Mouse (Mus musculus) embryonic facial prominence, embryonic 12.5 days (tissue): Measurements from ENCODE around the gene Tada2b. TPM values are rescaled to one million over a fixed set of nuclear protein-coding genes. Genes with fewer than 3 reads are reported as not detected.

ENCODE experiments used
- ATAC-seq: fragments of 200-750 bp; cut with Nextera tagmentation; 2 replicates; pipeline ENCODE4 v1.8.0; 2017; ENCODE audit not compliant: insufficient number of reproducible peaks, insufficient read depth, low FRiP score, low TSS enrichment
- H3K27ac ChIP-seq: fragments of 300-500 bp; sonication (generic); 2 replicates; pipeline ENCODE4 v1.5.1; 2016; ENCODE audit warnings: mild to moderate bottlenecking
- H3K27me3 ChIP-seq: fragments of 300-500 bp; sonication (generic); 2 replicates; pipeline ENCODE4 v1.6.1; 2016; ENCODE audit warnings: mild to moderate bottlenecking, moderate library complexity
- H3K36me3 ChIP-seq: fragments of 300-500 bp; sonication (generic); 2 replicates; pipeline ENCODE4 v1.6.1; 2016; ENCODE audit warnings: mild to moderate bottlenecking
- H3K4me1 ChIP-seq: fragments of 300-500 bp; sonication (generic); 2 replicates; pipeline ENCODE4 v1.6.1; 2016
- H3K4me2 ChIP-seq: fragments of 300-500 bp; sonication (generic); replicated peaks from 2 replicates; pipeline ENCODE4 v1.6.1; 2016; ENCODE audit warnings: mild to moderate bottlenecking, moderate library complexity
- H3K4me3 ChIP-seq: fragments of 300-500 bp; sonication (generic); 2 replicates; pipeline ENCODE4 v1.5.1; 2016; ENCODE audit warnings: mild to moderate bottlenecking
- H3K9ac ChIP-seq: fragments of 300-500 bp; sonication (generic); 2 replicates; pipeline ENCODE4 v1.6.1; 2016; ENCODE audit warnings: mild to moderate bottlenecking, moderate library complexity
- H3K9me3 ChIP-seq: fragments of 300-500 bp; sonication (generic); 2 replicates; pipeline ENCODE4 v1.6.1; 2016; ENCODE audit warnings: mild to moderate bottlenecking, moderate library complexity
- WGBS: fragments of 180-500 bp; shearing (Covaris S2); methylation state at CpG from one replicate; pipeline ENCODE4 v1.1.7; 2016; 5-methylcytosine and 5-hydroxymethylcytosine counted together
- polyA plus RNA-seq: library from polyadenylated mRNA; unstranded; fragments of >200 nt; fragmentation: Nextera tagmentation; extraction: Ambion mirVana; gene quantifications from 2 replicates; pipeline ENCODE4 v1.2.1, GENCODE M21; 2016

Tada2b gene
- polyA plus RNA-seq, 1 experiment from 2014 or later: 2.3 TPM

DNA sequence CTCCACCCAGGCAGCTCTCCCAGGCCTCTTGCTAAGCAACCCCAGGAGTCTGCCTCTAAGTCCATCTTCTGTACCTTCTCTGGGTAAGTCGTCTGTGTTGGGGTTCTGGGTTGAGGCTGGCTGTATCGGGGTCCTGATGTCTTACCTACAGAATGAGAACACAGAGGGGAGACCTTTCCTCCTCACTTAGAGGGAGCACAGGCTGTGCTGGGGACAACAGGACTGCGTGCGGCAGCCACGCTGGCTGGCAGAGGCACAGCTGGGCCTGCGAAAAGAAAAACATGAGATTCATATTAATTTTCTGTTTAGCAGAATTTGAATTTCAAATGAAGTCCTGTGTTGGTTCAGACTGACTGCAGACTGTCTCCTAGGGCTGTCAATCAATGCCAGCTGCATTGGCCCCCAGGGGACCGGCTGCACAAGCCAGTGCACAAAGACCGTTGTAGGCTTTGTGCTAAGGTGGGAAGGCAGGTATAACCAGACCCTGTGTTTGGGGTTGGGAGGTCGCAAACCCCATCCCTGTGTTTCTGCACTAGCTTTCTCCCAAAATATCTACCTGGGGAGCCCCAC, 49.6 kb downstream of the Tada2b start:
- Histone ChIP-seq H3K9ac (no peak overlapping the region), H3K4me3 (no peak overlapping the region), H3K4me2 (no peak overlapping the region), H3K27ac (no peak overlapping the region), H3K9me3 (peaks cover 3% of the 10 kb centered on the region; the same call in 1 of the 2 replicates), H3K36me3 (no peaks in the 10 kb centered on the region), H3K27me3 (no peaks in the 10 kb centered on the region), H3K4me1 (no peaks in the 10 kb centered on the region)
- 55% methylated on average over 9 of the region's 9 CpGs for WGBS
- 0 out of 2 replicates have a peak, but pooled peaks have one; percentile 47 for ATAC-seq

DNA sequence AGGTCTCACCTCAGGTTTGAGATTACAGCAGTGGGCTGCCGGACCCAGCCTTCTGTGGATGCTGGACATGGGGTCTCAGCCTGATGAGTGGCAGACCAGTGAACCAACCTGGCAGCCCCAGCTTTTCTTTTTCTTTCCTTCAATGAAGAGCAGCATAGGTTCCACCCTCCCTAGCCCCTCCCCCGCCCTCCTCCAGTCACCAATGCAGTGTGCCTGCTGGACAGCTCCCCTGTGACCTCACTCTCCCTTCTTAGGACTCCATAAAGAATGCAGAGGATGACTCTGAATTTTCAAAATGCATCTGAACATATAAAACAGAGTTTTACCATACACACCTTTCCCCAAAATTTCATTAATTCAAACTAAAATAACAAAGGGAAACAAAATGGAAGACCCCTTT, 52.4 kb downstream of the Tada2b start:
- 41% methylated on average over 2 of the region's 2 CpGs for WGBS
- Histone ChIP-seq H3K4me1 (no peaks in the 10 kb centered on the region), H3K9ac (no peak overlapping the region), H3K9me3 (no peaks in the 10 kb centered on the region), H3K27me3 (no peaks in the 10 kb centered on the region), H3K36me3 (no peaks in the 10 kb centered on the region), H3K4me2 (no peak overlapping the region), H3K4me3 (no peak overlapping the region), H3K27ac (no peak overlapping the region)
- ATAC-seq: no peak

DNA sequence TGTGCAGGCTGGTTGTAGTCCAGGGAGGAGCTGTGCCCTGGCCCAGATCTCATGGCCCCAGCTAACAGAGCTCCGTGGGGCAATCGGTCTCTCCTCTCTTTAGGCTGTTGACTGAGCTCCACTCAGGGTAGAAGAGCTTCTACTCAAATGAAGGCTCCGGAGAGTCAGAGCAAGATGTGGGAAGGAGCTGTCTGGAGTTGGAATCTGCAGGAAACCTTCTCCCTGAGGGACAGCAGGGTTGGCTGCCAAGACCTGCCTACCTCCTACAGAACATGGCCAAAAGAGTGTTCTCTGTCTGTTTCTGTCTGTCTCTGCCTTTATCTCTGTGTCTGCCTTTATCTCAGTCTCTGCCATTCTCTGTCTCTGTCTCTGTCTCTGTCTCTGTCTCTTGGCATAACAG, 54.5 kb downstream of the Tada2b start:
- no peaks in the 10 kb centered on the region for H3K4me1 ChIP-seq
- no peak overlapping the region for H3K4me2 ChIP-seq
- H3K9me3 ChIP-seq: no peaks in the 10 kb centered on the region
- H3K4me3 ChIP-seq: no peak overlapping the region
- H3K27me3 ChIP-seq: no peaks in the 10 kb centered on the region
- no peak overlapping the region for H3K9ac ChIP-seq
- no peak for ATAC-seq
- 92% methylated on average over 3 of the region's 3 CpGs for WGBS
- H3K36me3 ChIP-seq: no peaks in the 10 kb centered on the region
- H3K27ac ChIP-seq: no peak overlapping the region

DNA sequence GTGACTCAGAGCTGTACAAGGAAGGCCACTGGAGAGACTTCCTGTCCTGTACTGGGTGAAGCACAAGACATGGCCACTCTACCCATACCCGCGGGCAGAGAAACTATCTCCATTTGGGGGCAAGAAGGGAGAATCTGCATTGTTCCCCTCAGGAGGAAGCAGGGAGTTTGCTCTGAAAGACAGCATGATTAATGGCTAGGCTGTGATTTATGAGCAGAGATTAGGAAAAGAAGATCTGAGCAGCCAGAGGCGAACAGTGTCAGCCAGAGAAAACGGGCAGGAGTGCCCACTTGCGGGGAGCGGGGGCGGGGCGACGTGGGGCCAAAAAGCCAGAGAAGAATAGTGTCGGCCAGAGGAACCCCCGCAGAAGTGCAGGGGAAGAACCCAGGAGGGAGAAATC, 56.3 kb downstream of the Tada2b start:
- Histone ChIP-seq H3K36me3 (no peaks in the 10 kb centered on the region), H3K9ac (no peak overlapping the region), H3K27ac (no peak overlapping the region), H3K4me1 (no peaks in the 10 kb centered on the region), H3K9me3 (no peaks in the 10 kb centered on the region), H3K27me3 (no peaks in the 10 kb centered on the region), H3K4me2 (no peak overlapping the region), H3K4me3 (no peak overlapping the region)
- ATAC-seq: no peak
- WGBS: 60% methylated on average over 11 of the region's 11 CpGs

DNA sequence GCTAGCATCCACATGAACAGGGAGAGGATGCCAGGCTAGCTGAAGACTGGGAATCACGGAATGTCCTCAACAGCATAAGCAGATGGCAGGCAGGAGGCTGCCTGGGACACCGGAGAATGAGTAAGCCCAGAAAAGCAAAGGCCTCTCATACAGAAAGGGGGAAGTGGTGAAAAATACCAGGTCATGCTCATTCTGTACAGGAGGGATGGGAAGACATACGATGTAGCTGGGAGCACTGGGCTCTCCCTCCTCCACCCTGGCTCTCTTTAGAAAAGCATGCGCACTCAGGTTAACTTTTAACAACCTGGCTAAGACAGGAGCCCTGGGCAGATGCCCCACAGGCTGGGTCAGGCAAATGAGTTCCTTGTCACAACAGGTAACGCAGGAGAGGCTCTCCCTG, 57.7 kb downstream of the Tada2b start:
- no peak overlapping the region for H3K4me3 ChIP-seq
- no peak overlapping the region for H3K4me2 ChIP-seq
- H3K4me1 ChIP-seq: no peaks in the 10 kb centered on the region
- no peaks in the 10 kb centered on the region for H3K27me3 ChIP-seq
- no peak overlapping the region for H3K9ac ChIP-seq
- H3K27ac ChIP-seq: no peak overlapping the region
- no peaks in the 10 kb centered on the region for H3K36me3 ChIP-seq
- no peaks in the 10 kb centered on the region for H3K9me3 ChIP-seq
- 76% methylated on average over 5 of the region's 5 CpGs for WGBS
- ATAC-seq: no peak

DNA sequence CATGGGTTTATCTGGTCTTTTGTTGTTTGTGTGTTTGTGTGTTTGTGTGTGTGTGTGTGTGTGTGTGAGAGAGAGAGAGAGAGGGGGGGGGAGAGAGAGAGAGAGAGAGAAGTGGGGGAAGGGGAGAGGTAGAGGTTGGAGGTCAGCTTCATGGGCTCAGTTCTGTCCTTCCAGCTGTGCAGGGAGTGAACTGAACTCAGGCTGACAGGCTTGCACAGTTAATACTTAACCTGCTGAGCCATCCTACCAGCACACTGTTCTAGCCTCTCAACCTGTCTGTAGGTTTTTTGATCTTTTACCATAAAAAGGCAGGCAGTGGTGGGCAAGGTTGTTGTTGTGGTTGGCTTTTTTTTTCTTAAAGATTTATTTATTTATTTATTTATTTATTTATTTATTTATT, 59.4 kb downstream of the Tada2b start:
- no peak overlapping the region for H3K27ac ChIP-seq
- no peaks in the 10 kb centered on the region for H3K27me3 ChIP-seq
- H3K4me3 ChIP-seq: no peak overlapping the region
- H3K4me2 ChIP-seq: no peak overlapping the region
- H3K4me1 ChIP-seq: no peaks in the 10 kb centered on the region
- ATAC-seq: no peak
- H3K9ac ChIP-seq: no peak overlapping the region
- H3K36me3 ChIP-seq: no peaks in the 10 kb centered on the region
- no peaks in the 10 kb centered on the region for H3K9me3 ChIP-seq

Other genes starting within 250 kb of the Tada2b start
- 12.7 and 12.9 TPM in 2 replicates for gene Sorcs2, start 86.1 kb downstream of the Tada2b start, polyA plus RNA-seq
- 48.0 and 48.4 TPM in 2 replicates for gene Grpel1, start 19.3 kb downstream of the Tada2b start, polyA plus RNA-seq
- 0.69 and 0.84 TPM in 2 replicates for gene Ccdc96, start 303 bp upstream of the Tada2b start, polyA plus RNA-seq
- 44.5 and 45.8 TPM in 2 replicates for gene Tbc1d14, start 109.0 kb upstream of the Tada2b start, polyA plus RNA-seq
- 27.0 and 28.1 TPM in 2 replicates for gene D5Ertd579e, start 211.7 kb upstream of the Tada2b start, polyA plus RNA-seq